ENCODE assay signal across 8 mouse cellular contexts in the genomic region with DNA sequence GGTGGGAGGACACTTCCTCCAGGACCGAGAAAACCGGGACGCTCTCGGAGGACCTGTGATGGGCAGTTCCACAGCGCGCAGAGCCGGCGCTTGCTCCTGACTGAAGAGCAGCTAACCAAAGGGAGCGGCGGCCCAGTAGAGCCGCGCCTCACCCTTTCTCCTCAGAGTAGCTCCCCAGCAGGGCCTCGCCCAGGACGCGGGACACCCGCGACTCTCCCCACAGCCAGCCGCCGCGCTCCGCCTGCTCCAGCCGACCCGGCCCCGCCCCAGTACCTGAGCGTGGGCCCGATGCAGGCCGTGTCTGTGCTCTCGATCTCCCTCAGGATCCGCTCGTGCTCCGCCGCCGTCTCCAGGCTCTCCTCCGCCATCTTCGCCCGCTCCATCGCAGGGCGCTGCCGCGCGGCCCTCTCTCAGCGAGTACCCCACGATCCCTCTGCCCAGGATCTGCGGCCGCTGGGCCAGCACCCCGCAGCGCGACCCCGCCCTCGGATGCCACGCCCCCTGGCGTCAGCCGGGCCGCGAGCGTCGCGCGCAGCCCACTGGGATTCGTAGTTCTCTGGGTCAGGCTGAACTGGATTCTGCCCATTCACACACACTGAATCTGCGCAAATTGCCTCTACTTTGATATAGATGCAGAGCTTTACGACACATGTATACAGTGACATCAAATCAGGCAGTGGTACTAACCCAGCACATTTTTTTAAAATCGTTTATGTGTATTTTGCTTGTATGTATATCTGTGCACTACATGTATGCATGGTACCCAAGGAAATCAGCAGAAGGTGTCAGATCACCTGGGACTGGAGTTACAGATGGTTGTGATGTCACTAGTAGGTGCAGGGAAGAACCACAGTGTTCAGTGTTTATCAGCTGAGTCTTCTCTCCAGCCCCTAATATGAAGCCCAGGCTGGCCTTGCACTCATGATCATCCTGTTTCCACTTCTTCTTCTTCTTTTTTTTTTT. TPM values are rescaled to one million over a fixed set of nuclear protein-coding genes. Genes with fewer than 3 reads are reported as not detected.
DNase-seq lines count a peak whose midpoint lies in the region; ATAC-seq and TF ChIP-seq lines count a peak whose summit lies in the region.

A gene (minus strand): TSS at position 491 of the 963 bp plus-strand sequence.

- H3K79me3 ChIP-seq in C2C12 (ENCODE audit: low read depth), result peaks cover 29% of the 10 kb centered on the region

- peaks cover 14% of the 10 kb centered on the region for H3K4me1 ChIP-seq in erythroblast, embryonic 14.5 days (ENCODE audit: control insufficient read depth)
- peaks cover 10% of the 10 kb centered on the region for H3K4me1 ChIP-seq in heart, embryonic 12.5 days (replicated peaks)
- peaks cover 13% of the 10 kb centered on the region for H3K4me1 ChIP-seq in liver, embryonic 12.5 days
- H3K4me1 ChIP-seq in stomach, embryonic 15.5 days, result peaks cover 2% of the 10 kb centered on the region

- peak within 1 kb of the TSS; percentile 99 for H3ac ChIP-seq in C2C12 (ENCODE audit: control insufficient read depth, insufficient read length, low read depth)

- H3K9me3 ChIP-seq in erythroblast, embryonic 14.5 days (ENCODE audit: control insufficient read depth, low read length), result no peaks in the 10 kb centered on the region
- H3K9me3 ChIP-seq in heart, embryonic 12.5 days (replicated peaks), result no peaks in the 10 kb centered on the region
- H3K9me3 ChIP-seq in liver, embryonic 12.5 days (replicated peaks), result no peaks in the 10 kb centered on the region
- no peaks in the 10 kb centered on the region for H3K9me3 ChIP-seq in stomach, embryonic 15.5 days

- peak within 1 kb of the TSS; percentile 88 for H3K9ac ChIP-seq in heart, embryonic 12.5 days
- peak within 1 kb of the TSS; percentile 70 for H3K9ac ChIP-seq in liver, embryonic 12.5 days
- H3K9ac ChIP-seq in stomach, embryonic 15.5 days, result peak within 1 kb of the TSS; percentile 69

- peak; percentile 95 for ATAC-seq in heart, embryonic 12.5 days (ENCODE audit: insufficient number of reproducible peaks, low FRiP score)
- peak; percentile 94 for ATAC-seq in liver, embryonic 12.5 days
- peak; percentile 92 for ATAC-seq in stomach, embryonic 15.5 days (ENCODE audit: insufficient read depth, low FRiP score, low read depth)

- TF ChIP-seq CTCF in C2C12 (IDR thresholded peaks at IDR 0.05; ENCODE audit: control insufficient read depth, insufficient read depth, insufficient read length), result no peak
- no peak for TF ChIP-seq CTCF in brain, embryonic 14.5 days (IDR thresholded peaks at IDR 0.05; ENCODE audit: borderline replicate concordance, extremely low read depth, insufficient read depth, insufficient read length)

- TF ChIP-seq POLR2A in brain, embryonic 14.5 days (IDR thresholded peaks at IDR 0.05; ENCODE audit: borderline replicate concordance, extremely low read depth, insufficient read depth, insufficient read length, poor library complexity, severe bottlenecking), result peak; percentile 99

- no peaks in the 10 kb centered on the region for H3K27me3 ChIP-seq in C2C12 (ENCODE audit: control insufficient read depth, insufficient read depth, insufficient read length)
- H3K27me3 ChIP-seq in erythroblast, embryonic 14.5 days (ENCODE audit: control insufficient read depth), result peaks cover 26% of the 10 kb centered on the region
- H3K27me3 ChIP-seq in heart, embryonic 12.5 days (replicated peaks), result no peaks in the 10 kb centered on the region
- H3K27me3 ChIP-seq in liver, embryonic 12.5 days (replicated peaks), result peaks cover 22% of the 10 kb centered on the region
- H3K27me3 ChIP-seq in stomach, embryonic 15.5 days (replicated peaks), result no peaks in the 10 kb centered on the region

- no peaks in the 10 kb centered on the region for H3K36me3 ChIP-seq in C2C12 (ENCODE audit: control insufficient read depth, insufficient read depth)
- H3K36me3 ChIP-seq in erythroblast, embryonic 14.5 days (ENCODE audit: control insufficient read depth), result no peaks in the 10 kb centered on the region
- H3K36me3 ChIP-seq in heart, embryonic 12.5 days, result no peaks in the 10 kb centered on the region
- no peaks in the 10 kb centered on the region for H3K36me3 ChIP-seq in liver, embryonic 12.5 days
- no peaks in the 10 kb centered on the region for H3K36me3 ChIP-seq in stomach, embryonic 15.5 days

- H3K4me3 ChIP-seq in C2C12 (ENCODE audit: insufficient read depth, poor library complexity, severe bottlenecking), result peak within 1 kb of the TSS; percentile 63
- peak within 1 kb of the TSS; percentile 76 for H3K4me3 ChIP-seq in erythroblast, embryonic 14.5 days (replicated peaks)
- peak within 1 kb of the TSS; percentile 75 for H3K4me3 ChIP-seq in heart, embryonic 12.5 days
- H3K4me3 ChIP-seq in liver, embryonic 12.5 days, result peak within 1 kb of the TSS; percentile 70
- H3K4me3 ChIP-seq in stomach, embryonic 15.5 days (replicated peaks), result peak within 1 kb of the TSS; percentile 80

- H3K79me2 ChIP-seq in C2C12 (ENCODE audit: control insufficient read depth, insufficient read depth), result peaks cover 48% of the 10 kb centered on the region

- peak; percentile 92 for DNase-seq in brain, embryonic 14.5 days (ENCODE audit: low read depth)
- peak; percentile 92 for DNase-seq in kidney, postnatal 10 days
- peak; percentile 65 to 67 for DNase-seq in natural killer cell, adult 2 months (ENCODE audit: low spot score in 2 of 2)

- under 1% methylated on average over 61 of the region's 63 CpGs for WGBS in heart, embryonic 12.5 days
- under 1% methylated on average over 63 of the region's 63 CpGs for WGBS in liver, embryonic 12.5 days (ENCODE audit: insufficient replicate concordance)
- under 1% methylated on average over 62 of the region's 63 CpGs for WGBS in stomach, embryonic 15.5 days

- H3K27ac ChIP-seq in heart, embryonic 12.5 days (ENCODE audit: poor library complexity, severe bottlenecking), result peak within 1 kb of the TSS; percentile 48
- H3K27ac ChIP-seq in liver, embryonic 12.5 days, result no peak within 1 kb of the TSS
- peak within 1 kb of the TSS; percentile 86 for H3K27ac ChIP-seq in stomach, embryonic 15.5 days

- H3K4me2 ChIP-seq in heart, embryonic 12.5 days, result peak within 1 kb of the TSS; percentile 90
- H3K4me2 ChIP-seq in liver, embryonic 12.5 days, result peak within 1 kb of the TSS; percentile 84
- H3K4me2 ChIP-seq in stomach, embryonic 15.5 days, result peak within 1 kb of the TSS; percentile 56

TF ChIP-seq in C2C12, 6 proteins besides CTCF, POLR2A, EP300 and RAD21:
- no peak for TF ChIP-seq CEBPB (IDR thresholded peaks at IDR 0.05; ENCODE audit: low read depth)
- no peak for TF ChIP-seq MYOG (IDR thresholded peaks at IDR 0.05; ENCODE audit: control insufficient read depth, extremely low read depth, insufficient read length)
- no peak for TF ChIP-seq FOSL1 (IDR thresholded peaks at IDR 0.05; ENCODE audit: insufficient read depth, low read length, poor library complexity, severe bottlenecking)
- TF ChIP-seq USF1 (IDR thresholded peaks at IDR 0.05; ENCODE audit: low read depth), result no peak
- TF ChIP-seq MAX (IDR thresholded peaks at IDR 0.05), result no peak
- no peak for TF ChIP-seq MYOD1 (IDR thresholded peaks at IDR 0.05; ENCODE audit: control insufficient read depth, insufficient read length, low read depth)

RNA-seq across cellular contexts. Expression of the gene that starts here (rescaled TPM):
- polyA plus RNA-seq in C2C12 (2012; fragmentation: generic; extraction: Trizol), result 7.7 TPM
- 21.9 and 36.8 TPM in 2 replicates for polyA plus RNA-seq in brain, embryonic 14.5 days (2012; rRNA removed)
- 0.04 TPM in 1 of 2 replicates, not detected in the other for polyA plus RNA-seq in erythroblast, embryonic 14.5 days (2012)
- polyA plus RNA-seq in heart, embryonic 12.5 days (2016; fragmentation: Nextera tagmentation; extraction: Ambion mirVana), result 22.1 and 22.8 TPM in 2 replicates
- 5.2 and 6.0 TPM in 2 replicates for polyA plus RNA-seq in liver, embryonic 12.5 days (2016; fragmentation: Nextera tagmentation; extraction: Ambion mirVana)
- 27.5 and 27.8 TPM in 2 replicates for polyA plus RNA-seq in stomach, embryonic 15.5 days (2015; fragmentation: Nextera tagmentation; extraction: Ambion mirVana)
